Mouse (Mus musculus) megakaryocyte, embryonic 14.5 days (primary cell): ENCODE measurements around the gene Wasf2.

Experiments used
- FLI1 ChIP-seq: IDR thresholded peaks from 2 replicates; pipeline ENCODE4 v1.6.1; 2012; ENCODE audit warnings: low read length, inconsistent platforms, mixed read lengths
- GATA1 ChIP-seq: IDR thresholded peaks from 3 replicates; pipeline ENCODE4 v1.6.1; 2012; ENCODE audit warnings: mixed read lengths, low read length, inconsistent platforms, borderline replicate concordance

GRCm38 (mm10) chr4:133092453-133092901 is 37.8 kb upstream of the Wasf2 start:
- TF ChIP-seq GATA1 (no peak), FLI1 (no peak)
